Mouse (Mus musculus) liver, adult 2 months (tissue): Measurements from ENCODE around the gene Evi5l.

Experiments used
- CTCF ChIP-seq: fragments of 200-500 bp; IDR thresholded peaks from 2 replicates; pipeline ENCODE4 v1.5.1; 2011; ENCODE audit warnings: low read depth, low read length, control low read depth
- POLR2A ChIP-seq: fragments of 200-500 bp; IDR thresholded peaks from 2 replicates; pipeline ENCODE4 v1.6.1; 2011; ENCODE audit warnings: low read length, control low read depth; ENCODE audit not compliant: insufficient read depth; ENCODE audit errors: extremely low read depth

- no peak for TF ChIP-seq POLR2A
- TF ChIP-seq CTCF: no peak
These were observed 73.0 kb downstream of the Evi5l start for GRCm38 (mm10) chr8:4239193-4239890.
